Mouse (Mus musculus): ENCODE data around the gene Mff. TPM values are rescaled to one million over a fixed set of nuclear protein-coding genes. Genes with fewer than 3 reads are reported as not detected.

Gene Mff
- total RNA-seq, 2 experiments from 2014 or later: 268 to 270 TPM

GRCm38 (mm10) chr1:82766227-82766626, 41.5 kb downstream of the Mff start:
- intact Hi-C loops (cut with DNase I): no loop called here

GRCm38 (mm10) chr1:82766641-82767040, 42.0 kb downstream of the Mff start:
- DNase-seq (ENCODE audit: low spot score in 2 of 2): no peak
- intact Hi-C loops (cut with DNase I): no loop called here

More at GRCm38 (mm10) chr1:82766227-82766626, 41.5 kb downstream of the Mff start:
- DNase-seq (ENCODE audit: low spot score in 2 of 2): no peak

- no peak for DNase-seq (ENCODE audit: low spot score in 2 of 2)
- intact Hi-C loops (cut with DNase I): no loop called here
Observed at GRCm38 (mm10) chr1:82768269-82768668, 43.6 kb downstream of the Mff start, which contains the start of gene Tm4sf20. TSS of gene Tm4sf20 (minus strand) at chr1:82768461.

GRCm38 (mm10) chr1:82771022-82771586, 46.4 kb downstream of the Mff start, which contains the start of gene Gm47791:
TSS of gene Gm47791 (minus strand) at chr1:82771243.
- DNase-seq (ENCODE audit: low spot score in 2 of 2): no peak
- intact Hi-C loops (cut with DNase I): loop anchor here (10.0 kb wide), 1 partner anchor 216 kb away; no protein-coding TSS in a partner anchor

- intact Hi-C loops (cut with DNase I): loop anchor here (10.0 kb wide), 1 partner anchor 218 kb away; no protein-coding TSS in a partner anchor
- no peak for DNase-seq (ENCODE audit: low spot score in 2 of 2)
Observed at GRCm38 (mm10) chr1:82772428-82772827, 47.7 kb downstream of the Mff start.

- DNase-seq (ENCODE audit: low spot score in 2 of 2): no peak
- intact Hi-C loops (cut with DNase I): loop anchor here (10.0 kb wide), 1 partner anchor 218 kb away; no protein-coding TSS in a partner anchor
Observed at GRCm38 (mm10) chr1:82773208-82773607, 48.5 kb downstream of the Mff start.

GRCm38 (mm10) chr1:82775293-82775692, 50.6 kb downstream of the Mff start:
- peak in 1 of 2 experiments; percentile 53 for DNase-seq (ENCODE audit: low spot score in 2 of 2)
- intact Hi-C loops (cut with DNase I): loop anchor here (10.0 kb wide), 1 partner anchor 220 kb away; no protein-coding TSS in a partner anchor

GRCm38 (mm10) chr1:82779388-82779966, 54.8 kb downstream of the Mff start:
- DNase-seq (ENCODE audit: low spot score in 2 of 2): no peak
- intact Hi-C loops (cut with DNase I): loop anchor here (10.0 kb wide), 1 partner anchor 225 kb away; no protein-coding TSS in a partner anchor

- DNase-seq (ENCODE audit: low spot score in 2 of 2): no peak
- intact Hi-C loops (cut with DNase I): no loop called here
Observed at GRCm38 (mm10) chr1:82783559-82783958, 58.9 kb downstream of the Mff start.

- intact Hi-C loops (cut with DNase I): loop anchor here (5.0 kb wide), 2 partner anchors 187 to 932 kb away; no protein-coding TSS in a partner anchor
- no peak for DNase-seq (ENCODE audit: low spot score in 2 of 2)
Observed at GRCm38 (mm10) chr1:82785546-82785945, 60.9 kb downstream of the Mff start.

GRCm38 (mm10) chr1:82787414-82787813, 62.7 kb downstream of the Mff start:
- peak; percentile 78 to 87 for DNase-seq (ENCODE audit: low spot score in 2 of 2)
- intact Hi-C loops (cut with DNase I): loop anchor here (1.0 to 5.0 kb wide), 5 partner anchors 185 to 930 kb away; no protein-coding TSS in a partner anchor

- DNase-seq (ENCODE audit: low spot score in 2 of 2): peak in 1 of 2 experiments; percentile 17
- intact Hi-C loops (cut with DNase I): loop anchor here (5.0 kb wide), 2 partner anchors 184 to 929 kb away; no protein-coding TSS in a partner anchor
Observed at GRCm38 (mm10) chr1:82788070-82788469, 63.4 kb downstream of the Mff start.

GRCm38 (mm10) chr1:82791105-82791504, 66.4 kb downstream of the Mff start:
- intact Hi-C loops (cut with DNase I): no loop called here

GRCm38 (mm10) chr1:82792238-82792637, 67.5 kb downstream of the Mff start:
- intact Hi-C loops (cut with DNase I): no loop called here
- no peak for DNase-seq (ENCODE audit: low spot score in 2 of 2)

More at GRCm38 (mm10) chr1:82791105-82791504, 66.4 kb downstream of the Mff start:
- no peak for DNase-seq (ENCODE audit: low spot score in 2 of 2)

- no peak for DNase-seq (ENCODE audit: low spot score in 2 of 2)
- intact Hi-C loops (cut with DNase I): no loop called here
Observed at GRCm38 (mm10) chr1:82793110-82793509, 68.4 kb downstream of the Mff start.

- DNase-seq (ENCODE audit: low spot score in 2 of 2): peak; percentile 49 to 72
- intact Hi-C loops (cut with DNase I): no loop called here
Observed at GRCm38 (mm10) chr1:82793986-82794385, 69.3 kb downstream of the Mff start.

GRCm38 (mm10) chr1:82795211-82795610, 70.5 kb downstream of the Mff start:
- intact Hi-C loops (cut with DNase I): no loop called here
- no peak for DNase-seq (ENCODE audit: low spot score in 2 of 2)

GRCm38 (mm10) chr1:82795702-82796443, 71.2 kb downstream of the Mff start:
- no peak for DNase-seq (ENCODE audit: low spot score in 2 of 2)
- intact Hi-C loops (cut with DNase I): no loop called here

- DNase-seq (ENCODE audit: low spot score in 2 of 2): no peak
- intact Hi-C loops (cut with DNase I): no loop called here
Observed at GRCm38 (mm10) chr1:82797088-82797487, 72.4 kb downstream of the Mff start.

- intact Hi-C loops (cut with DNase I): no loop called here
- no peak for DNase-seq (ENCODE audit: low spot score in 2 of 2)
Observed at GRCm38 (mm10) chr1:82798304-82798703, 73.6 kb downstream of the Mff start.
